27 mouse cellular contexts compared by ENCODE assay signal in genomic region chr9:67028133-67028724, GRCm38 (mm10). TPM values are rescaled to one million over a fixed set of nuclear protein-coding genes. Genes with fewer than 3 reads are reported as not detected.
DNase-seq lines count a peak whose midpoint lies in the region; ATAC-seq and TF ChIP-seq lines count a peak whose summit lies in the region.
"Had no signal": no experiment of that assay in that cellular context is flagged by ENCODE, and none has a peak within 500 bp of the region (broad histone marks: within the 10 kb centered on the region; RNA-seq: fewer than 3 reads in every experiment).

No protein-coding gene starts in this region.

- no peak for TF ChIP-seq EP300 in liver, postnatal 0 days (IDR thresholded peaks at IDR 0.05; ENCODE audit: low read depth)
- peak; percentile 53 for TF ChIP-seq EP300 in lung, postnatal 0 days (IDR thresholded peaks at IDR 0.05)

- H3K27me3 ChIP-seq in heart, embryonic 11.5 days (ENCODE audit: control insufficient read depth, insufficient read depth, low read length) = no peaks in the 10 kb centered on the region
- no peaks in the 10 kb centered on the region for H3K27me3 ChIP-seq in liver, embryonic 15.5 days
- no peaks in the 10 kb centered on the region for H3K27me3 ChIP-seq in liver, postnatal 0 days (ENCODE audit: insufficient read depth, low read length)
- no peaks in the 10 kb centered on the region for H3K27me3 ChIP-seq in lung, postnatal 0 days (replicated peaks; ENCODE audit: insufficient read depth, low read length)
- H3K27me3 ChIP-seq: CH12.LX; embryonic facial prominence, embryonic 13.5 days; forebrain, embryonic 12.5 days; forebrain, embryonic 15.5 days; hindbrain, embryonic 13.5 days; Patski had no signal

- TF ChIP-seq CTCF in liver, postnatal 0 days (IDR thresholded peaks at IDR 0.05; ENCODE audit: low read depth) = no peak
- TF ChIP-seq CTCF in lung, postnatal 0 days (IDR thresholded peaks at IDR 0.05) = no peak

- DNase-seq in heart, adult 11 months = peak; percentile 75
- no peak for DNase-seq in liver, postnatal 0 days
- DNase-seq in lung, postnatal 0 days (ENCODE audit: low spot score) = peak; percentile 58
- DNase-seq in lung, postnatal 4 days = no peak
- DNase-seq in skeletal muscle tissue, adult 2 months (ENCODE audit: low read depth, low spot score) = peak; percentile 30
- DNase-seq: adrenal gland, adult 8-10 months; adrenal gland, postnatal 25 days; B cell, adult 2 months; cerebellum, adult 11-12 months; cerebellum, adult 8-10 months; cerebellum, postnatal 10 days; cerebellum, postnatal 36 days; embryo, embryonic 11 days; gastrocnemius, postnatal 10 days had no signal

- no peak overlapping the region for H3K4me3 ChIP-seq in heart, embryonic 11.5 days (ENCODE audit: low read depth, low read length)
- H3K4me3 ChIP-seq in liver, embryonic 15.5 days (replicated peaks) = no peak overlapping the region
- no peak overlapping the region for H3K4me3 ChIP-seq in liver, postnatal 0 days (ENCODE audit: low read depth, low read length)
- H3K4me3 ChIP-seq in lung, postnatal 0 days (ENCODE audit: low read depth, low read length) = no peak overlapping the region
- H3K4me3 ChIP-seq: embryonic facial prominence, embryonic 10.5 days; embryonic facial prominence, embryonic 13.5 days; erythroblast, embryonic 14.5 days; forebrain, embryonic 12.5 days; forebrain, embryonic 15.5 days; hindbrain, embryonic 10.5 days; hindbrain, embryonic 13.5 days had no signal

- no peak overlapping the region for H3K4me2 ChIP-seq in heart, embryonic 11.5 days
- no peak overlapping the region for H3K4me2 ChIP-seq in liver, embryonic 15.5 days
- H3K4me2 ChIP-seq in liver, postnatal 0 days (ENCODE audit: low read depth, low read length) = no peak overlapping the region
- no peak overlapping the region for H3K4me2 ChIP-seq in lung, postnatal 0 days (replicated peaks; ENCODE audit: low read depth, low read length)
- H3K4me2 ChIP-seq: embryonic facial prominence, embryonic 13.5 days; forebrain, embryonic 12.5 days; forebrain, embryonic 15.5 days; hindbrain, embryonic 13.5 days had no signal

- no peak for ATAC-seq in heart, embryonic 11.5 days (replicated peaks; ENCODE audit: insufficient number of reproducible peaks, low FRiP score, low TSS enrichment)
- no peak for ATAC-seq in liver, embryonic 15.5 days (ENCODE audit: insufficient read depth)
- no peak for ATAC-seq in liver, postnatal 0 days
- ATAC-seq in lung, postnatal 0 days = peak; percentile 37; the same call in 1 of the 2 replicates
- ATAC-seq: forebrain, embryonic 15.5 days; hindbrain, embryonic 16.5 days; Patski had no signal

- H3K9ac ChIP-seq in heart, embryonic 11.5 days (ENCODE audit: low read depth, low read length) = no peak overlapping the region
- no peak overlapping the region for H3K9ac ChIP-seq in liver, embryonic 15.5 days
- H3K9ac ChIP-seq in liver, postnatal 0 days (replicated peaks) = no peak overlapping the region
- H3K9ac ChIP-seq in lung, postnatal 0 days (replicated peaks; ENCODE audit: low read depth) = no peak overlapping the region
- H3K9ac ChIP-seq: embryonic facial prominence, embryonic 13.5 days; forebrain, embryonic 12.5 days; forebrain, embryonic 15.5 days; hindbrain, embryonic 13.5 days had no signal

- peaks cover 22% of the 10 kb centered on the region for H3K4me1 ChIP-seq in heart, embryonic 11.5 days (ENCODE audit: control insufficient read depth, insufficient read depth, low read length)
- H3K4me1 ChIP-seq in liver, embryonic 15.5 days (replicated peaks) = peaks cover 32% of the 10 kb centered on the region
- peaks cover 26% of the 10 kb centered on the region for H3K4me1 ChIP-seq in liver, postnatal 0 days (ENCODE audit: insufficient read depth)
- H3K4me1 ChIP-seq in lung, postnatal 0 days (ENCODE audit: insufficient read depth, low read depth, low read length) = peaks cover 6% of the 10 kb centered on the region; the same call in 1 of the 2 replicates
- H3K4me1 ChIP-seq: embryonic facial prominence, embryonic 10.5 days; forebrain, embryonic 12.5 days; forebrain, embryonic 15.5 days; hindbrain, embryonic 10.5 days; hindbrain, embryonic 13.5 days had no signal

- no peaks in the 10 kb centered on the region for H3K9me3 ChIP-seq in heart, embryonic 11.5 days (replicated peaks; ENCODE audit: control insufficient read depth, low read length)
- H3K9me3 ChIP-seq in liver, embryonic 15.5 days (replicated peaks) = no peaks in the 10 kb centered on the region
- H3K9me3 ChIP-seq in liver, postnatal 0 days (ENCODE audit: low read length) = no peaks in the 10 kb centered on the region
- H3K9me3 ChIP-seq in lung, postnatal 0 days (ENCODE audit: low read length) = no peaks in the 10 kb centered on the region
- H3K9me3 ChIP-seq: embryonic facial prominence, embryonic 10.5 days; embryonic facial prominence, embryonic 13.5 days; forebrain, embryonic 12.5 days; forebrain, embryonic 15.5 days; G1E; hindbrain, embryonic 10.5 days; hindbrain, embryonic 13.5 days had no signal

- WGBS in heart, embryonic 11.5 days (ENCODE audit: insufficient replicate concordance) = 81% methylated on average over 12 of the region's 12 CpGs
- 86% methylated on average over 12 of the region's 12 CpGs for WGBS in liver, embryonic 15.5 days (ENCODE audit: insufficient replicate concordance)
- WGBS in liver, postnatal 0 days (ENCODE audit: insufficient replicate concordance) = 80% methylated on average over 12 of the region's 12 CpGs
- 54% methylated on average over 12 of the region's 12 CpGs for WGBS in lung, postnatal 0 days

- peaks cover 30% of the 10 kb centered on the region for H3K36me3 ChIP-seq in heart, embryonic 11.5 days (ENCODE audit: control insufficient read depth, insufficient read depth, low read length)
- peaks cover 94% of the 10 kb centered on the region for H3K36me3 ChIP-seq in liver, embryonic 15.5 days (replicated peaks)
- H3K36me3 ChIP-seq in liver, postnatal 0 days (replicated peaks; ENCODE audit: insufficient read depth, low read length) = peaks cover 80% of the 10 kb centered on the region
- peaks cover 28% of the 10 kb centered on the region for H3K36me3 ChIP-seq in lung, postnatal 0 days (ENCODE audit: insufficient read depth, low read length)

- H3K27ac ChIP-seq in heart, embryonic 11.5 days (ENCODE audit: low read depth, low read length) = no peak overlapping the region
- 0 out of 2 replicates have a peak overlapping the region, but pooled peaks have one; percentile 15 for H3K27ac ChIP-seq in liver, embryonic 15.5 days (replicated peaks)
- no peak overlapping the region for H3K27ac ChIP-seq in liver, postnatal 0 days (ENCODE audit: low read depth)
- peak overlapping the region; percentile 23; the same call in 1 of the 2 replicates for H3K27ac ChIP-seq in lung, postnatal 0 days (ENCODE audit: low read length)
- H3K27ac ChIP-seq: embryonic facial prominence, embryonic 10.5 days; embryonic facial prominence, embryonic 13.5 days; forebrain, embryonic 12.5 days; forebrain, embryonic 15.5 days; hindbrain, embryonic 10.5 days; hindbrain, embryonic 13.5 days had no signal

RNA-seq across cellular contexts. Expression of gene Tpm1, which starts 21.0 kb away (rescaled TPM):
- 4,955 and 5,093 TPM in 2 replicates for polyA plus RNA-seq in heart, embryonic 11.5 days (2014; fragmentation: Nextera tagmentation; extraction: Ambion mirVana)
- polyA plus RNA-seq in liver, embryonic 15.5 days (2015; fragmentation: Nextera tagmentation; extraction: Ambion mirVana) = 117 and 136 TPM in 2 replicates
- 85.7 and 147 TPM in 2 replicates for polyA plus RNA-seq in liver, postnatal 0 days (2015; fragmentation: Nextera tagmentation; extraction: Ambion mirVana)
- 695 and 781 TPM in 2 replicates for polyA plus RNA-seq in lung, postnatal 0 days (2015; fragmentation: Nextera tagmentation; extraction: Ambion mirVana)

RNA-seq across cellular contexts. Expression of gene Lactb, which starts 52.9 kb away (rescaled TPM):
- 12.2 and 12.3 TPM in 2 replicates for polyA plus RNA-seq in heart, embryonic 11.5 days (2014; fragmentation: Nextera tagmentation; extraction: Ambion mirVana)
- polyA plus RNA-seq in liver, embryonic 15.5 days (2015; fragmentation: Nextera tagmentation; extraction: Ambion mirVana) = 4.7 and 4.8 TPM in 2 replicates
- polyA plus RNA-seq in liver, postnatal 0 days (2015; fragmentation: Nextera tagmentation; extraction: Ambion mirVana) = 13.3 and 15.2 TPM in 2 replicates
- polyA plus RNA-seq in lung, postnatal 0 days (2015; fragmentation: Nextera tagmentation; extraction: Ambion mirVana) = 13.8 and 15.4 TPM in 2 replicates

Comparison
In these comparisons a context has a peak if more than half of its experiments do, and no peak if none do; other contexts are left out.
1. DNase-seq: peak in heart, adult 11 months (single experiment), lung, postnatal 0 days (single experiment) and skeletal muscle tissue, adult 2 months (single experiment); none in liver, postnatal 0 days (single experiment) and lung, postnatal 4 days (0 of 2).
2. H3K27ac ChIP-seq: peak in liver, embryonic 15.5 days (single experiment) and lung, postnatal 0 days (single experiment); none in heart, embryonic 11.5 days (single experiment) and liver, postnatal 0 days (single experiment).